In genomic region chr10:39370786-39371221, GRCm38 (mm10) we compare ENCODE assay signal across 8 mouse cellular contexts. TPM values are rescaled to one million over a fixed set of nuclear protein-coding genes. Genes with fewer than 3 reads are reported as not detected.
DNase-seq lines count a peak whose midpoint lies in the region; ATAC-seq and TF ChIP-seq lines count a peak whose summit lies in the region.

No protein-coding gene starts in this region.

- peak; percentile 48 for DNase-seq in heart, adult 8-10 months (ENCODE audit: low spot score)
- DNase-seq in heart, adult 11 months = no peak
- peak; percentile 71 for DNase-seq in MN1 (ENCODE audit: low spot score)
- peak; percentile 81 for DNase-seq in embryo, embryonic 10.5 days (ENCODE audit: low spot score)
- DNase-seq in hindbrain, embryonic 10.5 days (ENCODE audit: low spot score) = peak; percentile 50
- peak; percentile 56 for DNase-seq in liver, embryonic 13.5 days
- DNase-seq in spleen, postnatal 14 days (ENCODE audit: low spot score in 2 of 2) = no peak

- H3K27me3 ChIP-seq in hindbrain, embryonic 10.5 days (ENCODE audit: insufficient read depth, poor library complexity, severe bottlenecking) = peaks cover 6% of the 10 kb centered on the region; the same call in 1 of the 2 replicates
- H3K27me3 ChIP-seq in liver, embryonic 13.5 days = no peaks in the 10 kb centered on the region

- 3% methylated on average over 8 of the region's 8 CpGs for WGBS in hindbrain, embryonic 10.5 days
- WGBS in liver, embryonic 13.5 days (ENCODE audit: insufficient replicate concordance) = 3% methylated on average over 8 of the region's 8 CpGs
- WGBS in olfactory bulb, adult 2 months = 6% methylated on average over 8 of the region's 8 CpGs

- 0 out of 2 replicates have a peak, but pooled peaks have one; percentile 10 for TF ChIP-seq POLR2A in olfactory bulb, adult 2 months (IDR thresholded peaks at IDR 0.05; ENCODE audit: insufficient read depth, low read depth, low read length)

- H3K4me2 ChIP-seq in liver, embryonic 13.5 days = peak overlapping the region; percentile 96

- H3K27ac ChIP-seq in hindbrain, embryonic 10.5 days = peak overlapping the region; percentile 99
- H3K27ac ChIP-seq in liver, embryonic 13.5 days = peak overlapping the region; percentile 84
- H3K27ac ChIP-seq in olfactory bulb, adult 2 months (ENCODE audit: insufficient read depth, low read depth, low read length) = peak overlapping the region; percentile 72

- peak overlapping the region; percentile 94 for H3K4me3 ChIP-seq in hindbrain, embryonic 10.5 days
- peak overlapping the region; percentile 85 for H3K4me3 ChIP-seq in liver, embryonic 13.5 days (replicated peaks)
- H3K4me3 ChIP-seq in olfactory bulb, adult 2 months (ENCODE audit: insufficient read depth, low read depth, low read length) = peak overlapping the region; percentile 75

- peak overlapping the region; percentile 87 for H3K9ac ChIP-seq in liver, embryonic 13.5 days

- H3K36me3 ChIP-seq in hindbrain, embryonic 10.5 days = no peaks in the 10 kb centered on the region
- no peaks in the 10 kb centered on the region for H3K36me3 ChIP-seq in liver, embryonic 13.5 days

- TF ChIP-seq CTCF in olfactory bulb, adult 2 months (IDR thresholded peaks at IDR 0.05; ENCODE audit: insufficient read depth, low read depth, low read length) = no peak

- H3K9me3 ChIP-seq in hindbrain, embryonic 10.5 days = no peaks in the 10 kb centered on the region
- H3K9me3 ChIP-seq in liver, embryonic 13.5 days (replicated peaks) = no peaks in the 10 kb centered on the region

- peaks cover 55% of the 10 kb centered on the region for H3K4me1 ChIP-seq in hindbrain, embryonic 10.5 days (replicated peaks)
- peaks cover 63% of the 10 kb centered on the region for H3K4me1 ChIP-seq in liver, embryonic 13.5 days (replicated peaks)
- H3K4me1 ChIP-seq in olfactory bulb, adult 2 months (ENCODE audit: control insufficient read depth, insufficient read depth, low read length) = peaks cover 9% of the 10 kb centered on the region

- ATAC-seq in liver, embryonic 13.5 days (ENCODE audit: low read depth) = peak; percentile 60

RNA-seq across cellular contexts. Expression of gene Fyn, which starts 2.1 kb away (rescaled TPM):
- total RNA-seq in heart, adult 8-10 months (2022) = 10 to 100 TPM; 22.4 to 27.6 (median 24.2) TPM
- polyA plus RNA-seq in hindbrain, embryonic 10.5 days (2016; fragmentation: Nextera tagmentation; extraction: Ambion mirVana) = 30.6 and 34.1 TPM in 2 replicates
- polyA plus RNA-seq in liver, embryonic 13.5 days (2015; fragmentation: Nextera tagmentation; extraction: Ambion mirVana) = 6.5 and 7.6 TPM in 2 replicates
- polyA plus RNA-seq in olfactory bulb, adult 2 months (2012; ENCODE audit: insufficient read depth, insufficient read length, low replicate concordance, missing spikeins) = 322 TPM in 1 of 2 replicates, not detected in the other

Comparison
In these comparisons a context has a peak if more than half of its experiments do, and no peak if none do; other contexts are left out.
1. DNase-seq: peak in heart, adult 8-10 months (single experiment), MN1 (single experiment), embryo, embryonic 10.5 days (single experiment), hindbrain, embryonic 10.5 days (single experiment) and liver, embryonic 13.5 days (single experiment); none in heart, adult 11 months (single experiment) and spleen, postnatal 14 days (0 of 2).
2. Peak in every context shown above with its lines, with median percentiles within 50 percentile points of each other: H3K27ac ChIP-seq and H3K4me3 ChIP-seq.